Mouse (Mus musculus): ENCODE results near the gene Lmln. TPM values are rescaled to one million over a fixed set of nuclear protein-coding genes. Genes with fewer than 3 reads are reported as not detected.
"Not testable (repeated sequence)": the region's sequence is repeated elsewhere in the genome, so short reads cannot be mapped to it uniquely, and the experiment has no call there.

Gene Lmln
- polyA plus RNA-seq, 1 experiment from 2014 or later: 4.5 TPM

GRCm38 (mm10) chr16:33042682-33043081 lies 19.6 kb upstream of the Lmln start:
- no peaks in the 10 kb centered on the region for H3K27me3 ChIP-seq (ENCODE audit: poor library complexity, severe bottlenecking)
- no peaks in the 10 kb centered on the region for H3K36me3 ChIP-seq (replicated peaks)
- H3K9me3 ChIP-seq: no peaks in the 10 kb centered on the region
- 88% methylated on average over 1 of the region's 1 CpGs for WGBS
- no peaks in the 10 kb centered on the region for H3K4me1 ChIP-seq
- H3K27ac ChIP-seq: no peak overlapping the region
- no peak for DNase-seq (ENCODE audit: extremely low spot score, low spot score)
- H3K4me3 ChIP-seq: no peak overlapping the region

- no peak overlapping the region for H3K27ac ChIP-seq
- no peaks in the 10 kb centered on the region for H3K27me3 ChIP-seq (ENCODE audit: poor library complexity, severe bottlenecking)
- no peak for DNase-seq (ENCODE audit: extremely low spot score, low spot score)
- 75% methylated on average over 2 of the region's 2 CpGs for WGBS
- no peaks in the 10 kb centered on the region for H3K4me1 ChIP-seq
- no peaks in the 10 kb centered on the region for H3K36me3 ChIP-seq (replicated peaks)
- no peaks in the 10 kb centered on the region for H3K9me3 ChIP-seq
- no peak overlapping the region for H3K4me3 ChIP-seq
These were observed 19.1 kb upstream of the Lmln start for GRCm38 (mm10) chr16:33043268-33043667.

- H3K27me3 ChIP-seq (ENCODE audit: poor library complexity, severe bottlenecking): no peaks in the 10 kb centered on the region
- WGBS: 87% methylated on average over 1 of the region's 1 CpGs
- H3K4me3 ChIP-seq: no peak overlapping the region
- H3K27ac ChIP-seq: no peak overlapping the region
- DNase-seq (ENCODE audit: extremely low spot score, low spot score): no peak
- H3K36me3 ChIP-seq (replicated peaks): peaks cover 2% of the 10 kb centered on the region; the same call in 1 of the 2 replicates
- H3K4me1 ChIP-seq: no peaks in the 10 kb centered on the region
- H3K9me3 ChIP-seq: no peaks in the 10 kb centered on the region
These were observed 14.3 kb upstream of the Lmln start for GRCm38 (mm10) chr16:33048004-33048403.

- no peak overlapping the region for H3K27ac ChIP-seq
- H3K9me3 ChIP-seq: no peaks in the 10 kb centered on the region
- peaks cover 2% of the 10 kb centered on the region; the same call in 1 of the 2 replicates for H3K36me3 ChIP-seq (replicated peaks)
- DNase-seq (ENCODE audit: extremely low spot score, low spot score): no peak
- H3K4me3 ChIP-seq: no peak overlapping the region
- H3K27me3 ChIP-seq (ENCODE audit: poor library complexity, severe bottlenecking): no peaks in the 10 kb centered on the region
- WGBS: 84% methylated on average over 2 of the region's 2 CpGs
- no peaks in the 10 kb centered on the region for H3K4me1 ChIP-seq
These were observed 13.6 kb upstream of the Lmln start for GRCm38 (mm10) chr16:33048686-33049085.

GRCm38 (mm10) chr16:33049809-33050208 lies 12.5 kb upstream of the Lmln start:
- no peaks in the 10 kb centered on the region for H3K9me3 ChIP-seq
- H3K4me1 ChIP-seq: no peaks in the 10 kb centered on the region
- 93% methylated on average over 16 of the region's 16 CpGs for WGBS
- H3K27ac ChIP-seq: no peak overlapping the region
- peaks cover 2% of the 10 kb centered on the region; the same call in 1 of the 2 replicates for H3K36me3 ChIP-seq (replicated peaks)
- DNase-seq (ENCODE audit: extremely low spot score, low spot score): no peak
- H3K4me3 ChIP-seq: no peak overlapping the region
- no peaks in the 10 kb centered on the region for H3K27me3 ChIP-seq (ENCODE audit: poor library complexity, severe bottlenecking)

- Histone ChIP-seq H3K4me1 (peaks cover 13% of the 10 kb centered on the region), H3K27me3 (ENCODE audit: poor library complexity, severe bottlenecking) (no peaks in the 10 kb centered on the region), H3K9me3 (no peaks in the 10 kb centered on the region), H3K4me3 (no peak overlapping the region), H3K27ac (no peak overlapping the region), H3K36me3 (replicated peaks) (peaks cover 9% of the 10 kb centered on the region)
- DNase-seq (ENCODE audit: extremely low spot score, low spot score): no peak
- WGBS: 81% methylated on average over 5 of the region's 5 CpGs
These were observed 9.2 kb upstream of the Lmln start for GRCm38 (mm10) chr16:33053141-33053540.

GRCm38 (mm10) chr16:33054927-33055326 lies 7.4 kb upstream of the Lmln start:
- WGBS: 88% methylated on average over 2 of the region's 2 CpGs
- H3K4me3 ChIP-seq; H3K27me3 ChIP-seq (ENCODE audit: poor library complexity, severe bottlenecking); H3K9me3 ChIP-seq; DNase-seq (ENCODE audit: extremely low spot score, low spot score); H3K27ac ChIP-seq: not testable (repeated sequence)
- peaks cover 28% of the 10 kb centered on the region for H3K4me1 ChIP-seq
- H3K36me3 ChIP-seq (replicated peaks): peaks cover 25% of the 10 kb centered on the region

GRCm38 (mm10) chr16:33055655-33056054 lies 6.7 kb upstream of the Lmln start:
- Histone ChIP-seq H3K4me3 (peak overlapping the region; percentile 96), H3K4me1 (peaks cover 32% of the 10 kb centered on the region), H3K27me3 (ENCODE audit: poor library complexity, severe bottlenecking) (no peaks in the 10 kb centered on the region), H3K9me3 (no peaks in the 10 kb centered on the region), H3K27ac (peak overlapping the region; percentile 98), H3K36me3 (replicated peaks) (peaks cover 32% of the 10 kb centered on the region)
- no peak for DNase-seq (ENCODE audit: extremely low spot score, low spot score)
- WGBS: 27% methylated on average over 10 of the region's 10 CpGs

GRCm38 (mm10) chr16:33056095-33056785 lies 6.1 kb upstream of the Lmln start, which contains the start of the genes Iqcg and Rpl35a:
Iqcg (minus strand) TSS chr16:33056218.
Rpl35a (plus strand) TSS chr16:33056453.
- no peaks in the 10 kb centered on the region for H3K9me3 ChIP-seq
- peak; percentile 90 for DNase-seq (ENCODE audit: extremely low spot score, low spot score)
- peaks cover 37% of the 10 kb centered on the region for H3K36me3 ChIP-seq (replicated peaks)
- H3K4me3 ChIP-seq: peak within 1 kb of the TSS; percentile 96
- no peaks in the 10 kb centered on the region for H3K27me3 ChIP-seq (ENCODE audit: poor library complexity, severe bottlenecking)
- H3K27ac ChIP-seq: peak within 1 kb of the TSS; percentile 98
- peaks cover 36% of the 10 kb centered on the region for H3K4me1 ChIP-seq
- under 1% methylated on average over 47 of the region's 47 CpGs for WGBS

GRCm38 (mm10) chr16:33056786-33057185 lies 5.5 kb upstream of the Lmln start:
- peaks cover 40% of the 10 kb centered on the region for H3K4me1 ChIP-seq
- under 1% methylated on average over 24 of the region's 24 CpGs for WGBS

GRCm38 (mm10) chr16:33058033-33058432 lies 4.3 kb upstream of the Lmln start:
- Histone ChIP-seq H3K4me3 (peak overlapping the region; percentile 96), H3K9me3 (no peaks in the 10 kb centered on the region), H3K27me3 (ENCODE audit: poor library complexity, severe bottlenecking) (no peaks in the 10 kb centered on the region), H3K27ac (no peak overlapping the region), H3K36me3 (replicated peaks) (peaks cover 37% of the 10 kb centered on the region), H3K4me1 (peaks cover 47% of the 10 kb centered on the region)
- 92% methylated on average over 16 of the region's 16 CpGs for WGBS
- no peak for DNase-seq (ENCODE audit: extremely low spot score, low spot score)

More at GRCm38 (mm10) chr16:33056786-33057185, 5.5 kb upstream of the Lmln start:
- Histone ChIP-seq H3K9me3 (no peaks in the 10 kb centered on the region), H3K4me3 (peak overlapping the region; percentile 96), H3K27me3 (ENCODE audit: poor library complexity, severe bottlenecking) (no peaks in the 10 kb centered on the region), H3K27ac (peak overlapping the region; percentile 98), H3K36me3 (replicated peaks) (peaks cover 37% of the 10 kb centered on the region)
- no peak for DNase-seq (ENCODE audit: extremely low spot score, low spot score)

GRCm38 (mm10) chr16:33058656-33059055 lies 3.7 kb upstream of the Lmln start:
- Histone ChIP-seq H3K36me3 (replicated peaks) (peaks cover 37% of the 10 kb centered on the region), H3K4me3 (peak overlapping the region; percentile 96), H3K4me1 (peaks cover 53% of the 10 kb centered on the region)
- H3K27ac ChIP-seq; H3K9me3 ChIP-seq; DNase-seq (ENCODE audit: extremely low spot score, low spot score); H3K27me3 ChIP-seq (ENCODE audit: poor library complexity, severe bottlenecking): not testable (repeated sequence)
- 96% methylated on average over 9 of the region's 9 CpGs for WGBS

GRCm38 (mm10) chr16:33059471-33059870 lies 2.9 kb upstream of the Lmln start:
- Histone ChIP-seq H3K27me3 (ENCODE audit: poor library complexity, severe bottlenecking) (no peaks in the 10 kb centered on the region), H3K9me3 (no peaks in the 10 kb centered on the region), H3K4me1 (peaks cover 61% of the 10 kb centered on the region), H3K36me3 (replicated peaks) (peaks cover 37% of the 10 kb centered on the region), H3K27ac (no peak overlapping the region), H3K4me3 (no peak overlapping the region; the same call in 1 of the 2 replicates)
- DNase-seq (ENCODE audit: extremely low spot score, low spot score): no peak
- WGBS: 88% methylated on average over 1 of the region's 1 CpGs
